Mouse (Mus musculus) kidney, postnatal 0 days (tissue): Measurements from ENCODE around the gene Il1f5. TPM values are rescaled to one million over a fixed set of nuclear protein-coding genes. Genes with fewer than 3 reads are reported as not detected.

ENCODE experiments used
- ATAC-seq: fragments of 200-750 bp; cut with Nextera tagmentation; replicated peaks from 2 replicates; pipeline ENCODE4 v1.8.0; 2017; ENCODE audit warnings: low read depth, moderate number of reproducible peaks, moderate TSS enrichment, moderate library complexity; ENCODE audit not compliant: low FRiP score
- DNase-seq: peaks from one replicate; pipeline ENCODE4 v3.0.0-alpha.2; 2016; ENCODE audit warnings: low spot score
- H3K27ac ChIP-seq: fragments of 300-500 bp; sonication (generic); 2 replicates; pipeline ENCODE4 v1.5.1; 2014; ENCODE audit warnings: mild to moderate bottlenecking
- H3K27me3 ChIP-seq: fragments of 300-500 bp; sonication (generic); 2 replicates; pipeline ENCODE4 v1.6.1; 2014; ENCODE audit warnings: low read length, mixed read lengths; ENCODE audit not compliant: insufficient read depth
- H3K36me3 ChIP-seq: fragments of 300-500 bp; sonication (generic); 2 replicates; pipeline ENCODE4 v1.6.1; 2014; ENCODE audit warnings: low read length, mixed read lengths; ENCODE audit not compliant: insufficient read depth
- H3K4me1 ChIP-seq: fragments of 300-500 bp; sonication (generic); replicated peaks from 2 replicates; pipeline ENCODE4 v1.6.1; 2014; ENCODE audit warnings: antibody characterized with exemption, low read length, mixed read lengths; ENCODE audit not compliant: insufficient read depth
- H3K4me2 ChIP-seq: fragments of 300-500 bp; sonication (generic); 2 replicates; pipeline ENCODE4 v1.6.1; 2014; ENCODE audit warnings: mild to moderate bottlenecking, low read length, moderate library complexity, mixed read lengths
- H3K4me3 ChIP-seq: fragments of 300-500 bp; sonication (generic); replicated peaks from 2 replicates; pipeline ENCODE4 v1.5.1; 2014; ENCODE audit warnings: low read depth, low read length
- H3K9ac ChIP-seq: fragments of 300-500 bp; sonication (generic); 2 replicates; pipeline ENCODE4 v1.6.1; 2014; ENCODE audit warnings: low read depth, low read length
- H3K9me3 ChIP-seq: fragments of 300-500 bp; sonication (generic); replicated peaks from 2 replicates; pipeline ENCODE4 v1.6.1; 2016; ENCODE audit warnings: low read length, inconsistent platforms, mixed read lengths
- CTCF ChIP-seq: IDR thresholded peaks from 2 replicates; pipeline ENCODE4 v1.5.1; 2016; ENCODE audit warnings: antibody characterized with exemption, low read depth, mild to moderate bottlenecking, moderate library complexity
- WGBS: fragments of 180-500 bp; shearing (Covaris S2); extraction: QIAGEN DNeasy Blood & Tissue Kit; methylation state at CpG from one replicate; pipeline ENCODE4 v1.1.7; 2014; 5-methylcytosine and 5-hydroxymethylcytosine counted together
- polyA plus RNA-seq: library from polyadenylated mRNA; unstranded; fragments of >200 nt; fragmentation: Nextera tagmentation; extraction: Ambion mirVana; gene quantifications from 2 replicates; pipeline ENCODE4 v1.2.1, GENCODE M21; 2015

Gene Il1f5
- polyA plus RNA-seq, 1 experiment from 2014 or later, result 0.45 TPM

GRCm38 (mm10) chr2:24296837-24297236, 20.1 kb downstream of the Il1f5 start:
- Histone ChIP-seq H3K27ac (no peak overlapping the region), H3K27me3 (no peaks in the 10 kb centered on the region), H3K4me3 (no peak overlapping the region), H3K9me3 (no peaks in the 10 kb centered on the region), H3K4me2 (no peak overlapping the region), H3K9ac (no peak overlapping the region), H3K36me3 (no peaks in the 10 kb centered on the region), H3K4me1 (no peaks in the 10 kb centered on the region)
- peak; percentile 92 for TF ChIP-seq CTCF
- ATAC-seq (no peak), DNase-seq (peak; percentile 77)
- WGBS, result 0% methylated on average over 3 of the region's 3 CpGs

- peak; percentile 39 for DNase-seq
- no peak overlapping the region for H3K9ac ChIP-seq
- H3K27me3 ChIP-seq, result no peaks in the 10 kb centered on the region
- H3K4me2 ChIP-seq, result no peak overlapping the region
- no peaks in the 10 kb centered on the region for H3K36me3 ChIP-seq
- H3K4me3 ChIP-seq, result no peak overlapping the region
- TF ChIP-seq CTCF, result no peak
- ATAC-seq, result no peak
- H3K27ac ChIP-seq, result no peak overlapping the region
- no peaks in the 10 kb centered on the region for H3K9me3 ChIP-seq
- H3K4me1 ChIP-seq, result no peaks in the 10 kb centered on the region
- 46% methylated on average over 6 of the region's 6 CpGs for WGBS
These were observed 34.7 kb downstream of the Il1f5 start for GRCm38 (mm10) chr2:24311302-24312001.

DNA sequence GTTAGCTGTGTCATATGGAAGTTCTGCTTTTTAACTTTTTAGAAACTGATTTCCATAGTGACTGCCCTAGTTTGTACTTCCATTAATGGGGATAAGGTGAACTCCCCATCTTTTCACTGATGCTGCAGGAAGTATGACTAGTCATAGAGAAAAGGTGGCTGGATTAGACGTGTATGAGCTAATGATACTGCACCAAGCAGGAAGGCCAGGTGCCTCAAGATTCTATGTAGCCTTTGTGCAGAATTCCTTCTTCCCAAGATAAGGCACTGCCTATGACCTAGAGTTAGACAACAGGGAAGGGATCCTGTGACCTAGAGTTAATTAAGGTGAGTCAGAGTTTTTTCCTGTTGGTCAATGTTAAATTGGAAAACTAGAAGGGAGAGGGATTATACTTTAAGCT, 40.2 kb downstream of the Il1f5 start:
- H3K9ac ChIP-seq, result no peak overlapping the region
- no peak for ATAC-seq
- H3K27ac ChIP-seq, result no peak overlapping the region
- 79% methylated on average over 1 of the region's 1 CpGs for WGBS
- no peak for TF ChIP-seq CTCF
- no peaks in the 10 kb centered on the region for H3K27me3 ChIP-seq
- no peak for DNase-seq
- no peaks in the 10 kb centered on the region for H3K36me3 ChIP-seq
- no peak overlapping the region for H3K4me3 ChIP-seq
- H3K4me2 ChIP-seq, result no peak overlapping the region
- H3K4me1 ChIP-seq, result no peaks in the 10 kb centered on the region
- no peaks in the 10 kb centered on the region for H3K9me3 ChIP-seq

DNA sequence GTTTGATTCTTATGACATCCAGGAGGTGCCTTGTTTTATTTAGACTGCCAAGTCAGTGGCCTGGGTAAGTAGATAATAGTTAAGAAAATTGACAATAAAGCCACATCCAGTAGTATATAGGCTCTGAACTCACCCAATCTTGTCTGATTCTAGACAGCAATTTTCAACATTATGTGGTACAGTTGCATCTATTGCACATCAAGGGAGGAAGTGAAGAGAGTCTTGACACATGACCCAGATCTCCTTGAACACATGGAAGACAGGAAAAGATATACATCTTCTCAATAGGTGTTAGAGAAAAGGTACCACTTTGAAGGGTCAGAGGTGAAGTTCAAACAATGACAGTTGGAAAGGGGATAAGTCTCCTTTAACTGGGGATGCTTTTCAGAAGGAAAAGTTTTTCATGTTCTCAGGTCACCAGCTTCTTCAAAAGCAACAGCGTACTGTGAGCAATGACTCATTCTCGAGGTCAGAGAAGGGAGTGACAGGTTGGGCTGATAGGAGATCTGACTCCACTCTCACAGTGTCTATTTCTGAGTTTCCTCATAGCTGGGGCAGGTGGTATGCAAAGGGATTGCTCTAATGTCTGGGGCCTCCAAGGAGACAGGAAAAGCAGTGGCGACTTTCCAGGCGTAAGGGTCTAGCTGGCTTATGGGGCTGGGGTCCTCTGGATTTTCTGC, 41.3 kb downstream of the Il1f5 start:
- WGBS, result 77% methylated on average over 4 of the region's 4 CpGs
- H3K4me3 ChIP-seq, result no peak overlapping the region
- no peak overlapping the region for H3K27ac ChIP-seq
- H3K4me1 ChIP-seq, result no peaks in the 10 kb centered on the region
- ATAC-seq (no peak), DNase-seq (no peak)
- no peak overlapping the region for H3K9ac ChIP-seq
- no peak overlapping the region for H3K4me2 ChIP-seq
- H3K36me3 ChIP-seq, result no peaks in the 10 kb centered on the region
- no peaks in the 10 kb centered on the region for H3K9me3 ChIP-seq
- no peaks in the 10 kb centered on the region for H3K27me3 ChIP-seq
- no peak for TF ChIP-seq CTCF

Other genes starting within 250 kb of the Il1f5 start
- gene Hnmt, start 227.6 kb upstream of the Il1f5 start, polyA plus RNA-seq, result 5.3 and 5.8 TPM in 2 replicates
- gene Tbpl2, start 180.4 kb upstream of the Il1f5 start, polyA plus RNA-seq, result not detected in 2 replicates
- gene Il1f8, start 123.8 kb upstream of the Il1f5 start, polyA plus RNA-seq, result not detected in 2 replicates
- 0.11 and 0.15 TPM in 2 replicates for gene Il1f9, start 90.5 kb upstream of the Il1f5 start, polyA plus RNA-seq
- gene Il1f6, start 61.5 kb upstream of the Il1f5 start, polyA plus RNA-seq, result 0.58 and 0.93 TPM in 2 replicates
- gene Il1f10, start 14.2 kb downstream of the Il1f5 start, polyA plus RNA-seq, result not detected in 2 replicates
- 0.92 TPM in 2 replicates for gene Il1rn, start 59.9 kb downstream of the Il1f5 start, polyA plus RNA-seq
- 2.2 and 2.3 TPM in 2 replicates for gene Psd4, start 90.6 kb downstream of the Il1f5 start, polyA plus RNA-seq
- gene Pax8, start 198.6 kb downstream of the Il1f5 start, polyA plus RNA-seq, result 116 and 120 TPM in 2 replicates